Mouse (Mus musculus) layer of hippocampus, postnatal 25 days (tissue): ENCODE results near the gene Qtrt2. TPM values are rescaled to one million over a fixed set of nuclear protein-coding genes. Genes with fewer than 3 reads are reported as not detected.

ENCODE experiments used
- DNase-seq, 2 experiments: peaks; one replicate each; pipeline ENCODE4 v3.0.0; 2022; ENCODE audit warnings: mixed read lengths in 2 of 2, low spot score in 1 of 2; ENCODE audit errors: extremely low spot score in 1 of 2
- total RNA-seq, 2 experiments: library from RNA; stranded (reverse); gene quantifications; 2 replicates each; pipeline ENCODE4 v1.2.3; 2021

Gene Qtrt2
- total RNA-seq, 2 experiments from 2014 or later = 26.8 to 40.8 TPM

DNA sequence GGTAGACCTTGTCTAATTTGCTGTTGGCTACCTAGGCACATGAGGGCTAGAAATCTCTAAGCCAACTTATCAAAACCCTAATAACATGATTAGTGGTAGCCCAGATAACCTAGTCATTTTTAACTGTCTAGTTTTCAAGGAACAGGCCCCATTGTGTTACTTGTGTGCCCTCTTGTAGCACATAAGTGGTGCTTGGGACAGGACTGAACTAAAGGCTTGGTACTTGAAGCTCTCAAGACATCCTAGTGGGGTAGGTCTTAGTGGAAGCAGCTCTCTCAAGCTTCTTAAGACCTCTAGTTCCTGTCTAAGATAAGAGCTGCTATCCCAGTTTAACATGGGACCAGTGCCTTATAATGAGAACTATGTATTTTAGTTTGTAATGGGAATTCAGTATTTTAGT lies 4.0 kb upstream of the Qtrt2 start:
- DNase-seq = no peak

DNA sequence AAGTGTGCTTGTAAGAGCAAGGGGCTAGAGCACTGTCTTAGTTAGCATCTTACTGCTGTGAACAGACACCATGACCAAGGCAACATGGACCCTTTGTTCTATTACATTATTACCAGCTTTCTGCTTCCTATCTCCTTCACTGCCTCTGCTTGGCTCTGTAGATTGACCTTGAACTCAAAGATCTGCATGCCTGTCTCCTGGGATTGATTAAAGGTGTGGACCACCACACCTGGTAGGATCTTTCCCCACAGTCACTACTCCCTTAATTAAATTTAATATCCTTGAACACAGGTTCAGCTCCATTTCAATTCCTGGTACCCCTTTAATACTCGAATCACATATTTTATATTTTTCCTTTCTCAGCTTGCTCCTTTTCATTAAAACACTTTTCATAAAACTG lies 763 bp downstream of the Qtrt2 start:
- DNase-seq = no peak

DNA sequence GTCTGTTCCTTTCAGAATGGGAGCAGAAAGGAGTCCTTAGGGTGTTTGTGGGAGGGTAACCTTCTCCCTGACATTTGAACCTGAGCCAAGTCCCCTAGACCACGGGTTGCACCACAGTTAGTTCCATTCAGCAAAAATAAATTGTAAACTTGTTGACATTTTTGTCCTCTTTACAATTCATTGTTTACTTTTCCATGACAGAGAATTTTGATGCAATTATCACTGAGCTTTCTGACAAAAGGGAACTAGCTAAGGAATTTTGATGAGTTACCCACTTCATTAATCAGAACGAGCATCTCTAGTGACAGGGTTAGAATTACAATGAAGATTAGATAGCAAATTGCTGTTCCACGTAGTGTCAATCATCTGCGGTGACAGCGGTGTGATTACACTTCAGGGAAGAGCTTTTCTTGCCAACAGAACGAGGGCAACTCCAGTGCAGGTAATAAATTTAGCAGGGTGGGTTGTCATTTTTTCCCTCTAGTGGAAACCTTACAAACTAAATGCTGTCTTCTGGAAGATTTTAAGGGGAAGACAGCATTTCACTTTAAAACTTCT lies 1.5 kb downstream of the Qtrt2 start:
- no peak for DNase-seq

DNA sequence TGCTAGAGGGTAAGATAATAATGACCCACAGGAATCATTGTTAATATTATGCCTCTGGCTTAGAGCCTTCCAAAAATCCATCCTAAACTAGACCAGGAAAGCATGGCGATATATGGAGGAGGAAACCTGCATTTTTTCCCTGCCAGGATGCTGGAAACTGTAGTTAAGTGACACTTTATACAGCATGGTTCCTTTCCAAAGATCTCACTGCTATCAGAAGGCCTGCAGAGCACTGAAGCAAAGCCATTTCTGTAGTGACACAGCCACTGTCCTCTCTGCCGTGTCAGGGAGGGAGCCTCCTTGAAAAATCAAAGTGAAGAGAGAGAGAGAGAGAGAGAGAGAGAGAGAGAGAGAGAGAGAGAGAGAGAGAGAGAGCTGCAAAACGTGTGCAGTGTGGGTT lies 4.0 kb downstream of the Qtrt2 start:
- DNase-seq = no peak

DNA sequence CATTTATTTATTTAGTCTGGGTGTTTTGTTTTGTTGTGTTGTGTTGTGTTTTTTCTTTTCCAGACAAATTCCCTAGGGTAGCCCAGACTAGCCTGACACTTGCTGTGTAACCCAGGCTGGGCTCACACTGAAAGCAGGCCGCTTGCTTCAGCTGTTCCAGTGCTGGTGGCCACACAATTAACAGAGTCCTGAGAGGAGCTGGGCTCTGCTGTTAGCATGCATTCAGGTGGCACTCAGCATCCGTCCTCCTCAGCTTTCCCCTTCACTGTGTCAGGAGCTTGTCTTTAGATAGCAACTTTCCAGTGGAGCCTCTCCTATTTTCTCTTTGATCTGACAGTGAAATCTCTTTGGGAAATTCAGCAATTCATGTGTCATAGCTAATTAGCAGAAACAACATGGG lies 4.6 kb downstream of the Qtrt2 start:
- DNase-seq = no peak

DNA sequence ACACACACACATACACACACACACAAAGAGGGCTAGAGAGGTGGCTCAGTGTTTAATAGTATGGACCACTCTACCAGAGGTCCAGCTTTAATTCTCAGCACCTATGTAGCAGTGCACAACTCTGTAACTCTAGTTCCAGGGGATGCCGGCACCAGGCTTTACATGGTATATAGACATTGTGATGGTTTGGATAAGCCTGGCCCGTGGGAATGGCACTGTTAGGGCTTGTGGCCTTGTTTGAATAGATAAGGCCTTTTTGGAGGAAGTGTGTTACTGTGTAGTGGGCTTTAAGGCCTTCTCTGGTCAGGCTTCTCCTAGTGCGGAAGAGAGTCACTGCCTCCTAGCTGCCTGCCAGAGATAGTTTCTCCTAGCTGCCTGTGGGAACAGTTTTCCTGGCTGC lies 7.7 kb downstream of the Qtrt2 start:
- DNase-seq = no peak

DNA sequence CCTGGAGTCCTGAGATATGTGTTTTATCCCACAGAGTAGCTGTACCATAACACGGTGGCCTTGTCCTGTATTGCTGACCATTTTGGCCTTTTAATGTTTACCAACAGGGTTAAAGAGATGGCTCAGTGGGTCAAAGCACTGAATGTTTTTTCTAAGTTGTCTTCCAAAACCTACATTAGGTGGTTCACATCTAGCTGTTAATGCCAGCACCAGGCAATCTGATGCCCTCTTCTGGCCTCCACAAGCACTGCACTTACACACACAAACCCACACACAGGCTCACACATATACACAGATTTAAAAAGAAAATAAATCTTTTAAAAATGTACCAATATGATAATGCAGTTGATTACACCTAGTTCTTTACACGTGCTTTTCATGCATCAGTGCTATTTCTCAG lies 17.7 kb downstream of the Qtrt2 start:
- DNase-seq = no peak

DNA sequence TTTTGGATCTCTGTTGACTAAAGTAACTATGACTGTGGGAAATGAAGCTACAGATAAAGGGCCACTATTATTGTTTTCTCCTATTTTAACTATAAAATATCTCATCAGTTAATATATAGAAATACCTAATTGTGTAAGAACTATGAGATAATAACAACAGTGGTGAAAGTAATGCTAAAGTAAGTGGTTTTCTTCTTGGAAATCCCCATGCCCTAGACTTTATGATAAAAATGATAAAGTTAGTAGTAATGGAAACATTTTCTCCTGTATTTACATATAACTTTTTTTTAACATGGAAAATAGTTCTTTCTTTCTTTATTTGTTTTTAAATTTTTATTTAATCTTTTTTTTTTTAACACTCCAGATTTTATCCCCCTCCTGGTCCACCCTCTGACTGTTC lies 26.0 kb downstream of the Qtrt2 start:
- no peak for DNase-seq

DNA sequence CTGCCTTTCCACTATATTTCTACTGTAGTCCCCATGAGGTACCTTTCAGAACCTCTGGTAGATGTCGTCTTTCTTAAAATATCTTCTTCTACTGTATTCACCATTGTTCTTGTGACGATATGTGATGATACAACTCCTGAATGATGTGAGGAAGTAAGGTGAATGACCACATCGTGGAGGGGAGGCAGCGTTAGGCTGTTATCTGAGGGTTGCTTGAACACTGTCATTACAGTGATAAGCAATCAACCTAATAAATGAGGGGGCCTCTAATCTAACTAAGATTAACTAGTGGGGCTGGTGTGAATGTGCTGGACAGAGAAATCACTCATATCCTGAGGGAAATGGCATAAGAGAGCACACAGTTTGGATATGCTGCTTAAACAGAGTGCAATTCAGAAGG lies 26.5 kb downstream of the Qtrt2 start:
- DNase-seq = no peak

DNA sequence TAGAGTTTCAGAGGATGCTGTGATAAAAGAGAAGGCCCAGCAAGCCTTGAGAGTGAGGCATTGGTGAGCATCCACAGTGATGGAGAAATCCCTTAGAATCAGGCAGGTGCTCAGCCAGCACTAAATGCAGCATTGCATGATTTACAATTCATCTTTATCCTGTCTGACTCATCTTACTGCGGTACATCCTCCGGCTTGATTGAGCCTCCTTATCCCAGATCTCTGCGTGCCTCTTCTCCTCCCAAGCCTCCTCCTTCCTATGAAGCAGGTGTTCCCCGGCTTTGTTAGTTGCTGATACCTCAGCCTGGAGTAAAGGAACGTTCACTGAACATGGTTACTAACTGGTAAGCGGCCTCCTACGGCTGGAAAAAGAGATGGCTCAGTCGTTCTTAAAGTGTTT lies 32.1 kb downstream of the Qtrt2 start:
- no peak for DNase-seq

DNA sequence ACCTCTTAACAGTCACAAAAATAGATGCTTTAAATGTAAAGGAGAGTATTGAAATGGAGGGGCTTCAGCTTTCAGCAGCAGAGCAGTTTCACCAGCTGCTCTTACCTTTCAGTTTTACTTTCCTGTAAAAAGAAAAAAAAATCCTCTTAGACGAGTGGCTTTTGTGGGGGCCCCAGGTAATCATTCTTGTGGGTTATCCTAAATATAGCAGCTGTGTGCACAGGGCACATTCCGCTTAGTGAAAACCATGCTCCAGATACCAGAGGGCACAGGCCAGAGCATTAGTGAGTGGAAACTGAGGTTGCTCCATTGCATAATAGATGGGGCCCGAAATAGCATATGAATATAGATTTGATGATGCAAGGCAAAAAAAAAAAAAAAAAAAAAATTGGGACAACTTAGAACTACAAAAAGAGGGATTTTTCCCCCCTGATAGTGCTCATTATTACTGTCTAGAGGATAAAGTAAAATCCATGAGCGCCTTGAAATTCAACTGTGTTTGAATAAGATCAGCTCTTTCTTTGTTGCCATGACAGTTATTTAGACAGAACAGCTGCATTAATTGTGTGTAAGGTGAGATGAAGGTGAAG lies 35.8 kb downstream of the Qtrt2 start:
- DNase-seq = no peak

DNA sequence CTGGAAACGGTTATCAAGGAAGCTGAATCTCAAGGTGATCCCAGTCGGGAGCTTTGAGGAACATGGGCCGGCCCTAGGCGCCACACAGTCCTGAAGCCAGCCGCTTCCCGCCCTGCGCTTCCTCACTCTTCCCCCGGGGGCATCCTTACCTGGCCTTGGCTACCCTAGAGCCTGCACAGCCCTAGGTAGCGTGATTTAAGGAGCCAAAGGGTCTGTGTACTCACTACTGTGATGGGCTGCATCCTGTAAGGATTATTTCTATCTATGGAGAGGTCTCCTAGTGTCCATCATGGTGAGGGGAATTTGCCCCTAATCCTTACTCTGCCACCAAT lies 36.6 kb downstream of the Qtrt2 start:
- DNase-seq = no peak

DNA sequence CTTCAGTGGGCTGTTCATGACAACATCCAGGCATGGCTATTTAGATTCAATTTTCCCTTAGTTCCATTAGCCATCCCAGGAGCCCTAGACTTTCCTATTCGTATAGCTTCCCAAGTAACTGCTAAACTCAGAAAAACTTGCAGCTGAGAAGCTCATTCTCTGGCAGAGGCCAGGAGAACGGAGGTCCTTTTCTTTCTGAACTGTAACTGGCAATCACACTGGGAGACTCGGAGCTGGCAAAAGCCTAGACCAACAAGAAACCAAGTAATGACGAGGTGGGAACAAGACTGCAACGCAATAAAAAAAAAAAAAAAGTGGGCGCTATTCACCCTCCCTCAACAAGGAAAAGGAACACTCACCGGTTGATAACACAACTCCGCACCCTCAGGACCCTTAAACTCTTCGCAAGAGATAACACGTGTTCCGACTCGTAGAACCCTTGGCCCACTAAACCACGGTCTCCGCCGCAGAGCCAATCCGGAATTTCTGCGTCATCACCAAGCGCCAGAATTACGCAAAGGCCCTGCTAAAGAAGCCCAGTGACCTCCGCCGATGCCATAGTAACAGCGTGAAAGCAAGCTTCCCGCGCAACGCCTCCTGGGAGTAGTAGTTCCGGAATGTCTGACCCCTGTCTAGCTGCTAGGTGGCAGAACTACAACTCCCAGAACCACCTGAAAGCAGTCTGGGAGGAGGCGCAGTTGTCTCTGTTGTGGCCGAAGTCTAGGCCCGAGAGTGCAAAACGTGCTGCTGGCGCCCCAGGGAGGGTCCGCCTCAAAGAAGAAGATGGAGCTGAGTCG lies 37.2 kb downstream of the Qtrt2 start, which contains the start of gene Ccdc191:
TSS of gene Ccdc191 (plus strand) at position 593 of the 797 bp plus-strand sequence.
- DNase-seq = peak; percentile 96 to 98

DNA sequence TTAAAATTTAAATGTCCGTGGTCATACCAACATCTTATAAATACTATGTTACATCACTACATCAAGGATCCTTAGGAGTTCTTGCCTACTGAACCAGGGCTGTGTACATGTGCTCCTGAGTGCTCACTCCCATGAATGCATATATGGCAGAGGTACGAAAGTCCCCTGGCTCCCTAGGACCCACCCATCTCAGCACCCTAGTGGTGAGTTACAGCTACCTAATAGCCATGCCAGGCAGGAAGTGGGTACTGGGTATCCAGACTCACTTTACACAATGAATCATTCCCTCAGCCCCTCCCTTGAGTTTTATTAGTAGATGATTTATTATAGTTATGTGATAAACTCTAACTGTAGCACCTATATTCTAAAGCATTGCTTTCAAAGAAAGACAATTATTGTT lies 44.3 kb downstream of the Qtrt2 start:
- no peak for DNase-seq

DNA sequence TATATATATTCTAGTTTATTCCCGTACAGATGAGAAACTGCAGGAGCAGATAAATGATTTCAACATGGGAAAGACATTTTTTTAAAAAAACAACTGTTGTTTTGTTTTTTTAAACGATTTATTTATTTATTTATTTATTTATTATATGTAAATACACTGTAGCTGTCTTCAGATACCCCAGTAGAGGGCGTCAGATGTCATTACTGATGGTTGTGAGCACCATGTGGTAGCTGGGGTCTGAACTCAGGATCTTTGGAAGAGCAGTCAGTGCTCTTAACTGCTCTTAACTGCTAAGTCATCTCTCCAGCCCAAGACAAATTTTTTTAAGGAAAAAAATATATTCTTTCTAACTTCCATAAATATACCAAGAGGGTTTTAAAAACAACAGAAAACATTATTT lies 45.0 kb downstream of the Qtrt2 start:
- DNase-seq = no peak

DNA sequence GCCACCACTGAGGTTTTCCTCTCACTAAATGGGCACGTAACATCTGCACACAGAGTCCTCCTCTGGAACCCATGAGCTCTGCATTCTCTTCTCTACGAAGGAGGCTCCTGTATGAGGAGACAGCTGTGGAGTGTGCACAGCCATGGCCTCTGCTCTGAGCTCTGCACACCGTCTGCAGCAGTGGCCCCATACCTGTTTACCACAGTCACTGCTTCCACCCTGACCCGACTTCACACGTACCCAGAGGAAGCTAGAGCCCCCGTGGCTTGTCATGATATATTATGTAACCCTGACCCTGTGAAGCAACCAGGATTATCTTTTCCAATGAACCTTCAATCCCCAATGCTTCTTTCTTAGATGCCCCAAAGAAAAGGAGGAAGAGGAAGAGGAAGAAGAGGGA lies 46.8 kb downstream of the Qtrt2 start:
- DNase-seq = no peak

DNA sequence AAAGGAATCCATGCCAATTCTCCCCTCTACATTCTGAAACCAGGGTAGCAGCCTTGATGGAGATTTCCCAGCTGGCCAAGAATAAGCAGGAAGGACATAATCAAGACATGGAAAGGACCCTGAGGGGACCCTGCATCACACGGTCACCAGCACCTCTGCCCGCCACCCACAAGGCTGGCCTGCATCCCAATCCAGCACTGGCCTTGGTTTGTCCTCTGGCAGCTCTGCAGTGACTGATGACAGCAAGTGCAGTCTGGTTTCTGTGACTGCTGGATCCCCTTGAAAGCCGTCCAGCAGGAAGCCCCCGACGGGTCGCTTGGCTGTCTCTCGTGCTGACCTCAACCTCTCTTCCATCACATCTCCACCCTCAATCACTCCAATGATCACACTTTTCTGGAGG lies 55.2 kb downstream of the Qtrt2 start:
- no peak for DNase-seq

DNA sequence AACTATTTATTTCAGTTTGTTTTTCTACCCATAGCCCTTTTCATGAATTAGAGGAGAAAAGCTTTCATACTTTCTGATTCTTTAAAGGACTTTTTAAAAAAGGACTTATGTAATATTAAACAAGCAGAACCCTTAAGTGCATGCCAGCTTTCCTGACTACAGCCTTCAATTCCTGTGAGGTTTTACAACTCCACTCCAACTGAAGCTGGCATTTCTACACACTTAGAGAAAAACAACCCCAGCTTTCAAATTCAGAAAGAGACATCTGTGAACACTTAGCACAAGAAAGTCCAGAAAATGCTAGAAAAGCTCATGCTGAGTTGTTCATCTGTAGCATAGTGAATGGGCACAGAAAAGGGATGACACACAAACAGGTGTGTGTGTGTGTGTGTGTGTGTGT lies 56.8 kb downstream of the Qtrt2 start:
- no peak for DNase-seq

DNA sequence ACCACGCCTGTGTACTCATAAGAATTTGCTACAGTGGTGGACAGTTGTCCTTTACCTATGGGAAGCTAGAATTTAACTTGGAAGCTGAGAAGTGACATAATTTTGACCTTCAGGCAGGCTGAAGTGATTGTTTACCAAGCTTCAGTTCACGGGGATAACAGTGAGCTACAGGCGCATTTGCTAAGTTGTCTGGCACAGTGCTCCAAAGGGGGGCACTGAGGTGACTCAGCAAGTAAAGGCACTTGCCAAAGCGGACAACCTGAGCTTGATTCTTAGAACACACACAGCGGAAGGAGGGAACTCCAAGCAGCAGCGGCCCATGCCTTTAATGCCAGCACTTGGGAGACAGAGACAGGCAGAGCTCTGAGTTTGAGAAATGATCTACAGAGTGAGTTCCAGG lies 66.0 kb downstream of the Qtrt2 start:
- no peak for DNase-seq

DNA sequence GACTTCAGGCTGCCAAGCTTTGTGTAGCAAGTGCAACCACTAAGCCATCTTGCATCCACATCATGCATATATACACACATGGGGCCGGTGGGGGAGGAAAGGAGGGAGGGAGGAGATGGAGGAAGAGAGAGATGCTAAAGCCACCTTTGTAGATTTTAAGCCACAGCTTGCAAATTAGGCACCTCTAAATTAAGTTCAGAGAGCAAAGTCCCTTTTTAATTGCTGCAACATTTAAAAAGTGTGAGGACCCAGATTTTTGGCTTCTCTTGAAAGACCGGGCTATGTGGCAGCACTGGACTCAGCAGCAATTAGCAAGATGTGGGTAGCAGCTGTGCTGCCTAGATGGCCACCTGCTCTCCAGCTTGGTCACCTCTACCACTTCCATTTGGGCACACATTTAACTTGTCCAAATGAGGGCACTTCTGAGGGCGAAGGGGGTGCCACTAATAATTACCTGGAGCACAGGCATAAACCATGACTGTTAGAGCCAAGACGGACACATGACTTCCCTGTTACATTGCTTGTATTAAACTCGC lies 67.6 kb downstream of the Qtrt2 start:
- no peak for DNase-seq

DNA sequence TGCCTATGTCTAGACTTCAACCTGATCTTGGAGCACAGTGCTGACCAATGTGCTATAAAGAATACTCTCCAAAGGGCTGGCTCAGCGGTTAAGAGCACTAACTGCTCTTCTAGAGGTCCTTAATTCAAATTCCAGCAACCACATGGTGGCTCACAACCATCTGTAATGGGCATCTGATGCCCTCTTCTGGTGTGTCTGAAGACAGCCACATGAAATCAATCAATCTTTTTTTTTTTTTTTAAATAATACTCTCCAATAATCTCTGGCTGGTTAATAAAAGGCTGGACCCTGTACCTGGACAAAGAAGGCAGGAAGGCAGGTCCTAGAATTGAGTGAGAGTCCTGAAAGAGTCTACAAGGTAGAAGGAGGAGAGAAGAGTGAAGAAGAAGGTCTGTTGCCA lies 76.8 kb downstream of the Qtrt2 start:
- no peak for DNase-seq

DNA sequence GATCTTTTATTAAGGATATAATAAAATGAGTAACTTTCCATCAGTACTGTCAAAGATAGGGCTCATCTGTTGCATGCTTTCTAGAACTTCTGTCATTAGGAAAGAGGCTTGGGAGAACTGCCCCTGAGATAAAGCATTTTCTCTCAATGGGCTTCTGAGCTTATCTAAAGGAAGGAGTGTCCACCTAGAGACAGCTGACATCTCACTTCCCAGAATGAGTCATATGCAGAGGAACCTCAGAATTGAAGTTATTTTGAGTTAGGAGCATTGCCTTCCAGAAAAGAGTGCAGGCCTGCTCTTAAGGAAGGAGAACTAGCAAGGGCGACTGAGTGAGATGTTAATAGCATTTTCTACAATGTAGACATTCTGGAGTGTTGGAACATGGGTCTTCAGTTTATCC lies 85.4 kb downstream of the Qtrt2 start:
- DNase-seq = no peak
